Mouse (Mus musculus): ENCODE results near the gene Tph2. TPM values are rescaled to one million over a fixed set of nuclear protein-coding genes. Genes with fewer than 3 reads are reported as not detected.

Tph2 gene
- total RNA-seq, 2 experiments from 2014 or later = not detected

- no peak for DNase-seq
These were observed 47.8 kb downstream of the Tph2 start for GRCm38 (mm10) chr10:115137016-115137415.

DNA sequence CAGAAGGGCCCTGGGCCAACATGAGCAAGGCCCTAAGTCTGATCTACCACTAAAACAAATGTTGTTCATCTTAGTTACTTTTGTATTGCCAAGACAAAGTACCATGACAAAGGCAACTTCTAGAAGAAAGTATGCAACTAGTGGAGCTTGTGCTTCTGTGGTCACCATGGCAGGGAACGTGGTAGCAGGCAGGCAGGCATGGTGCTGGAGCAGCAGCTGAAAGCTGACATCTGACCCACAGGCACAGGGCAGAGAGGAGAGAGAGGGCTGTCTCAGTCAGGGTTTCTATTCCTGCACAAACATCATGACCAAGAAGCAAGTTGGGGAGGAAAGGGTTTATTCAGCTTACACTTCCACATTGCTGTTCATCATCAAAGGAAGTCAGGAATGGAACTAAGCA is 56.9 kb downstream of the Tph2 start:
- no peak for DNase-seq

DNA sequence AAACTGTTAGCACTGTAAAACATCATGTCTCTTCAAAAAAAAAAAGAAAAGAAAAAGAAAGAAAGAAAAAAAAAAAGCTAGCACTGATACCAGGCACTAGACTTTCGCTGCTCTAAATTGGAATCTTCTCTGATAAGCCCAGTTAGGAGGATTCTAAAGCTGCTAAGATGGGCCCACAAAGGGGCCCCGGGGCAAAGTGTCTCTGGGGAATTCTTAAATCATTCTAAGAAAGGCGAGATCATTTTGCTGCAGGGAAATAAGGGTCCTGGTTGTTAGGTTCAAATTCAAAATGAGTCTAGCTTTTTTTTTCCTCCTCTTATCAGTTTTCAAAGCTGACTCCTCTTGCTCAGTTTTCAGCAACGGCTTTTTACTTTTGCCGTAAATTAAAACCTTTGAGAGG is 59.3 kb downstream of the Tph2 start:
- no peak for DNase-seq

DNA sequence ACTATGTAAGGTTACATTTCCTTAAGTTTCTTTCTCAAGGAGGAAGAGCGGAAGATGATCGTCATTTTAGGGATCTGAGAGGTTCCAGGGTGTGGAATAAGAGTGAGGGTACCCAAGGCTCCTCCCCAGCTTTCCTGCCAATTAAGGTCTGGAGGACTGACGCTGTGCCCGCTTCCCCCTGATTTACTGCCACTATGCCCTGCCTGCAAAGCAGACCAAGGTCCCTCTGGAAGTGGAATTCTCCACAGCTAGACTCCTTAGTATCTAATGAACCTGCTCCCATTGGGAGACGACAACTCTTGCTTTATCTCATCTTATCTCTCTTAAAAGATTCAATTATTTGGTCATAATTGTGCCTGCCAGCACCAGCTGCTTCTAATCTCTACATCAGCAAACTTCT is 59.8 kb downstream of the Tph2 start:
- no peak for DNase-seq

- DNase-seq = no peak
These were observed 76.9 kb downstream of the Tph2 start for GRCm38 (mm10) chr10:115107666-115108540.

GRCm38 (mm10) chr10:115104175-115104574 is 80.6 kb downstream of the Tph2 start:
- DNase-seq = peak; percentile 10

DNA sequence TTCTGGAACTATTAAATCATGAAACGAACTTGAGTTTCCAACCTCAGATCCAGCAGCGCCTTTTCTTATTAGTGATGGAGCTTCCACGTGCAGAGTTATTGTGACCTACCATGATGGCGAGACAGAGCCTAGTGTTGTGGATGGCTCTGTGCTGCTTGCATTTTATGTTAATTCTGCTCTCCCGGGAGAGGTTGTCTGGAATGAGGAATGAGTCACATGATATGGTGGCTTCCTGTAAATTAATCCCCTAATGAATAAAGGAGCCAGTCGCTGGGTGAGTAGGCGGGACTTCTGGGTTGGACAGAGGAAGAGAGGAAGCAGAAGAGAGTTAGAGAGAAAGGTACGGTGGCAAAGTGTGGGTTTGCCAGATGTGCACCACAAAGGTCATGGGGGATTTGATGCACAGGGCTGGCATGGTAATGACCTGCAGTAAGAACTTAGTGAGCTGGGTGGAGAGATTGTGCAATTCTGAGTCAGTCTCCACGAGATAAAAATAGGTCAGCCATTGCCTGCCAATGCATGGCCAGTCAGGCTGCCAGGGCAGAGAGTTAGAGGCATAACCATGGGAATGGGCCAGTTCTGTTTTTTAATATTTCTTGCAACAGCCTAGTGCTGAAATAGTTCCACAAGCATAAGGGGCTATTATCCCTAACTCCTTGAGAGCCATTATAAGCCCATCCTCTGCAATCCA is 84.8 kb downstream of the Tph2 start:
- DNase-seq = no peak

GRCm38 (mm10) chr10:115097163-115097562 is 87.7 kb downstream of the Tph2 start:
- DNase-seq = peak; percentile 20

DNA sequence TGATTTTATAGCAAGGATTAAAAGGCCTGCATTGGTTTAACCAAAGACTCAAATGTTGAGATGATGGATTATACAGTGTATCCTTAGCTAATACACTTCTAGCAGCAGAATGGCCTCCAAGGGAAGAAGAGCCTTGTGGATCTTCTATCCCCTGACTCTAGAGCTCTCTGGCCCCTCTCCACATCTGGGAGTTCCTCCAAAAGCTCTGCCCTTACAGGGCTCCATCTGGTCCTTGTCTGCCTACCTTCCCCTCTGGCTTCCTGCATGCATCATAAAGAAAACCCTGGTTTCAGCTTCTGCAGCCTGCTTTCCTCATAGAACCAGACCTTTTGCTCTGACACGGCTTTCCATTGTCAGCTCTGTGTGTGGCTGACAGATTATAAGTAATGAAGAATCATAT is 88.6 kb downstream of the Tph2 start:
- DNase-seq = no peak

DNA sequence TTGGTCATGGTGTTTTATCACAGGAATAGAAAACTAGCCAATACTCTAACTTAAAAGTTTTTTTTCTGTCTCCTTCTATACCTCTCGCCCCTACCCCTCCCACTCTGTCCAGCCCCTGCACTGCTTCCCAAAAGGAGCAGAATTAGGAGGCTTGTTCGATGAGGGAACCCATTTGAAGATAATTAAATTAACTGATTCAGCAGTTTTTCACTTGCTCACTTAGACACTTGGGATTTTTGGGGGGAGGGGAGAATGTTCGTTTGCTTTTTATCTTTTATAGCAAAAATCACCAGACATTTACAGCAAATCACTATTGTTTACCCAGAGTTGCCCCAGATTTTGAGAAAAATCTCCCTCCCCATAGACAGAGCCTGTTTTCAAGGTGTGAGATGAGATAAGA is 106.6 kb downstream of the Tph2 start:
- DNase-seq = no peak

DNA sequence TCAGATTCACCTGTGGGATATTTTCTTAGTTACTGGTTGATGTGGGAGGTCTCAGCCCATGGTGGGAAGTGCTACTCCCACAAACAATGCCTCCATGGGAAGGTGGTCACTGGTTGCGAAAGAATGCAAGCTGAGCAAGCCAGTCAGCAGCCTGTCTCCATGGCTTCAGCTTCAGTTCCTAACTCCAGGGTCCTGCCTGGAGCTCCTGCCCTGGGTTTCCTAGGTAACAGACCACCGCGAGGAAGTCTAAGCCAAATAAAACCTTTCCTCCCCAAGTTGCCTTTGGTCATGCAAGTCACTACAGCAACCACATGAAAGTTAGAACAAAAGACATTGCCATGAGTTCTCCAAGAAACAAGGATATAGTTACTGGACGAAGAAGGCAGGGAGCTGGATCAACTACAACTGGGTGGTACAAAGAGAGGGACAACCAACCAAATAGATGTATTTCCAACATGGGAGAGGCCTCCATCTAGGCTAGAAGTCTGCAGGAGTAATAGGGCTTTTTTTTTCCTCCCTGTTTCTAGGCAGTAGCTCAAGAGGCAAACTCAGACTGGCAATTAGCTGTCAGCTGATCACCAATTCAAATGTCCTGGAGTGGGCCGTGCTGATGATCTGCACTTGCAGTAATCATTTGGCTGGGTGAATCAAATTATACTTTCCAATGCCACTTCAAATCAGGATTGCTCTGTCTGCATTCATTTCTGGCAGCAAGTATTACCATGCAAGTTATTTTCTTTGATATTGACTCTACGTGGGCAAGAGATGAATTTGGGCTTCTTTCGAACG is 115.5 kb downstream of the Tph2 start:
- DNase-seq = no peak

GRCm38 (mm10) chr10:115063936-115064335 is 120.9 kb downstream of the Tph2 start:
- DNase-seq = no peak

DNA sequence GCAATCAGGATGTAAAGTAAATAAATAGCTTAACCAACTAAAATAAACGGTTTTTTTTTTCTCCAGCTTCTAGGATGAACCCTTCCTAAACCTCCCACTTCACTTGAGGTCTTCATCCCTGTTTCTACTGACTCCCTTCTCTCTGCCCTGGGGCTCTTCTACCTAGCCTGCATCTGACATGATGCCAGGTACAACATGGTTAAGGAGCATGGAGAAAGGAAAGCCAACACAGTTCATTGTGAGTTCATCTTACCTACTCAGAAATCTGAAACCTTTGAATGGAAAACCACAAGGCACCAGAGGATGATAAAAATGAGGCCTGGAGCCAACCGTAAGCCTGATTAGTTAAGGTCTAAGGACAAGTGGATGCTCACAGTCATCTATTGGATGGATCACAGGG is 123.3 kb downstream of the Tph2 start:
- DNase-seq = no peak

DNA sequence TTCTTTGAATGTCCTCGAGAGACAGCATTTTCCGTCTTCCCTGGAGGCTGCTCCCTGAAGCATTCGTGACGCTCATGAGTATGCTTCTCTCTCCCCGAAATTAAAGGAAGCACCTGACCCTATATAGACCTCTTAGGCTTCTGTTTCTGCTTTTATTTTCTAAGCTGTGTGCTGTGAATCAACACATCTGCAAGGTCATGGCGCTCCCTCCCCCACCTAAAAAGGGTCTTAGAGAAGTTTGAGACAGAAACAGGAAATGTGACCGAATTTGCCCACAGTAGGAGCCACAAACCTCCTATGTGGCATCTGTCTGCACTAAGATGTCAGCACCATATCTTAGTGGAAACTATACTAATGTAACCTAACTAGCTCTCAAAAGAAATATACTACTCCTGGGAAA is 124.1 kb downstream of the Tph2 start:
- no peak for DNase-seq

GRCm38 (mm10) chr10:115051602-115052001 is 133.2 kb downstream of the Tph2 start:
- DNase-seq = no peak

- DNase-seq = no peak
These were observed 134.1 kb downstream of the Tph2 start for GRCm38 (mm10) chr10:115050674-115051073.

DNA sequence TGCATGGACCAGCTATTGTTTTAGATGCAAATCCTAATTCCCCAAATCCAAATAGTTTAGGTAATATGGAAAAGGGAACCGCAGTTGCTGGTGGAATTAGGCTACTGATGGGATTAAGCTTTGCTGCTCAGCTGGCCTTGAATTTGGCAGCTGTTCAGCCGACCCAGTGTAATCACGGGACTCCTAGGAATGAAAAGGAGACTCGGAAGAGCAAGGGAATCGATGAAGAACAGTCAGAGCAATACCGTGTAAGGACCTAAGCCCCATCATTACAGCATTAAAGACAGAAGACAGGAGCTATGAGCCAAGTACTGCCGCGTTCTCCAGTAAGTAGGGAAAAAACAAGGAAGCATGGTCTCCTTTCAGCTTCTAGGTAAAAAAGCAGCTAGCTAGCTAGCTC is 134.6 kb downstream of the Tph2 start:
- DNase-seq = no peak

- no peak for DNase-seq
These were observed 136.3 kb downstream of the Tph2 start for GRCm38 (mm10) chr10:115048565-115048964.

DNA sequence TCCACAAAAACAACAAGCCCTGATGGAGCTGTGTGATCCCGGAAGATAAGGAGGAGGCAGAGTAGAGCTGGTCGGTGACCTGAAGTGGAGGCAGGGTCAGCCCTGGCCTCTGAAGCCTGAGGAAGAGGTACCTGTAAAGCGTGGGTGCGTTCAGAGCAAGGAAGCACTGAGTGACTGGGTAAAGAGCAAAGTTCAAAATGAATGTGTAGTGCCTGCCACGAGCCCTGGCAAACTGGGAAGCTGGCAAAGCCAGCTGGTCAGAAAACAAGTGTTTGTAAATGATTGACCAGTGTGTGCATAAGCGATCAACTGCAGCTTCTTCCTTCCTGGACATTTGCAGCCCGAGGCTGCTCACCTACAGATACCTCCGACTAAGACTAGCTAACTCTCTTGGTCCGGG is 149.1 kb downstream of the Tph2 start:
- DNase-seq = no peak
